7 mouse cellular contexts compared by ENCODE assay signal in genomic region chr19:46763356-46763755, GRCm38 (mm10). TPM values are rescaled to one million over a fixed set of nuclear protein-coding genes. Genes with fewer than 3 reads are reported as not detected.
DNase-seq lines count a peak whose midpoint lies in the region; ATAC-seq and TF ChIP-seq lines count a peak whose summit lies in the region.

No protein-coding gene starts in this region.

- H3K27me3 ChIP-seq in forebrain, embryonic 10.5 days (ENCODE audit: poor library complexity, severe bottlenecking), result peaks cover 43% of the 10 kb centered on the region
- peaks cover 39% of the 10 kb centered on the region for H3K27me3 ChIP-seq in limb, embryonic 10.5 days (ENCODE audit: low read depth, poor library complexity, severe bottlenecking)

- H3K27ac ChIP-seq in forebrain, embryonic 10.5 days, result no peak overlapping the region
- H3K27ac ChIP-seq in limb, embryonic 10.5 days, result no peak overlapping the region

- WGBS in lung, adult 2 months, result 55% methylated on average over 7 of the region's 7 CpGs
- WGBS in forebrain, embryonic 10.5 days, result 5% methylated on average over 7 of the region's 7 CpGs
- 7% methylated on average over 7 of the region's 7 CpGs for WGBS in limb, embryonic 10.5 days

- no peak for TF ChIP-seq CTCF in lung, adult 2 months (IDR thresholded peaks at IDR 0.05; ENCODE audit: insufficient read depth, low read length)

- ATAC-seq in activated CD4-positive, CD25-positive, alpha-beta regulatory T cell, adult 4 months, result no peak

- peak overlapping the region; percentile 93 for H3K4me3 ChIP-seq in lung, adult 2 months (replicated peaks; ENCODE audit: extremely low read depth, low read depth, low read length)
- H3K4me3 ChIP-seq in forebrain, embryonic 10.5 days, result peak overlapping the region; percentile 88
- H3K4me3 ChIP-seq in limb, embryonic 10.5 days, result peak overlapping the region; percentile 86

- TF ChIP-seq POLR2A in lung, adult 2 months (IDR thresholded peaks at IDR 0.05; ENCODE audit: borderline replicate concordance, extremely low read depth, low read depth, low read length), result no peak

- no peak for DNase-seq in lung, adult 2 months
- no peak for DNase-seq in lung, postnatal 4 days
- DNase-seq in forebrain, embryonic 10.5 days (ENCODE audit: extremely low spot score, low spot score), result no peak
- DNase-seq in limb, embryonic 10.5 days (ENCODE audit: low spot score), result no peak
- peak; percentile 34 for DNase-seq in retina, embryonic 14.5 days (ENCODE audit: low spot score)
- DNase-seq in urinary bladder, postnatal 4 days (ENCODE audit: low spot score in 2 of 2), result no peak

- H3K4me1 ChIP-seq in lung, adult 2 months (ENCODE audit: control insufficient read depth, insufficient read depth, low read length), result peaks cover 7% of the 10 kb centered on the region; the same call in 1 of the 2 replicates
- H3K4me1 ChIP-seq in forebrain, embryonic 10.5 days, result peaks cover 52% of the 10 kb centered on the region
- peaks cover 24% of the 10 kb centered on the region for H3K4me1 ChIP-seq in limb, embryonic 10.5 days

- H3K9me3 ChIP-seq in forebrain, embryonic 10.5 days, result no peaks in the 10 kb centered on the region
- no peaks in the 10 kb centered on the region for H3K9me3 ChIP-seq in limb, embryonic 10.5 days (replicated peaks)

- H3K36me3 ChIP-seq in forebrain, embryonic 10.5 days (replicated peaks), result no peaks in the 10 kb centered on the region
- H3K36me3 ChIP-seq in limb, embryonic 10.5 days, result no peaks in the 10 kb centered on the region

RNA-seq across cellular contexts. Expression of gene Cnnm2, which starts 2.0 kb away (rescaled TPM):
- 12.2 and 13.6 TPM in 2 replicates for polyA plus RNA-seq in lung, adult 2 months (2012; rRNA removed)
- 1.3 and 1.7 TPM in 2 replicates for polyA plus RNA-seq in forebrain, embryonic 10.5 days (2016; fragmentation: Nextera tagmentation; extraction: Ambion mirVana)
- 1.5 and 1.6 TPM in 2 replicates for polyA plus RNA-seq in limb, embryonic 10.5 days (2016; fragmentation: Nextera tagmentation; extraction: Ambion mirVana)
- 1 to 10 TPM in 1 of 2 experiments, under 1 TPM in 1; 0.84 to 1.2 TPM for polyA plus RNA-seq in activated CD4-positive, CD25-positive, alpha-beta regulatory T cell, adult 4 months (2017; shearing (Covaris generic))

RNA-seq across cellular contexts. Expression of gene As3mt, which starts 56.1 kb away (rescaled TPM):
- 8.0 and 14.9 TPM in 2 replicates for polyA plus RNA-seq in lung, adult 2 months (2012; rRNA removed)
- polyA plus RNA-seq in forebrain, embryonic 10.5 days (2016; fragmentation: Nextera tagmentation; extraction: Ambion mirVana), result 23.9 and 27.3 TPM in 2 replicates
- 29.7 and 31.4 TPM in 2 replicates for polyA plus RNA-seq in limb, embryonic 10.5 days (2016; fragmentation: Nextera tagmentation; extraction: Ambion mirVana)
- 1 to 10 TPM; 6.7 to 8.3 TPM for polyA plus RNA-seq in activated CD4-positive, CD25-positive, alpha-beta regulatory T cell, adult 4 months (2017; shearing (Covaris generic))
